Mouse (Mus musculus): ENCODE measurements around the gene Taf10.

Taf10 gene

DNA sequence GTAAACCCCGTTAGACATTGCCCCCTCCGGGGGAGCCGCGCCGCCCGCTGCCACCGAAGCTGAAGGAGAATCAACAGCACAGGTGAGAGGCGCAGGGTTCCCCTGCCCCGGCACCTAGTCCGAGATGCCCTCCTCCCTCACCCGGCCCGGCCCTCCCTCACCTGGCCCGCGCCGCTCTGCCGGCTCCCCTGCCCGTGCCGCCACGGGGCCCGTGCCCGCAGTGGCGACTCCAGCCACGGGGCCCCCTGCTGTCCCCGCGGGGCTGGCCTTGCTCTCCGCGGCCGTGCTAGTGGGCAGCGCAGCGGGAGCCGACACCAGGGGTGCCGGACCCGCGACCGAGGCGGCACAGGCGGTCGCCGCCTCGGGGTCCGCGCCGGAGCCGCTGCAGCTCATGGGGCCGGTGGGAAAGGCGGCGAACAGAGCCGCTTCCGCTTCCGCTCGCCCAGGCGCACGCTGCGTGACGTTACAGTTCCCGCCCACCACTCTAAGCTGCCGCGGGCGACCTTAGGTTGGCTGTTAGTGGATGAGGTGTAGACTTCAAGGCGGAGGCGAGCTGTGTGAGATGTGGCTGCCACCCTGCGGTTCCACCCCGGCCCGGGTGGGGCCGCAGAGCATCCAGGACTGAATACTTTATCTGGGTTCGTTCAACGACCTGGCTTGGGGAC is at the start of gene Taf10:
Gene Taf10, minus strand, starts transcription at position 436 of the 665 bp plus-strand sequence.
- DNase-seq = peak; percentile 88

DNA sequence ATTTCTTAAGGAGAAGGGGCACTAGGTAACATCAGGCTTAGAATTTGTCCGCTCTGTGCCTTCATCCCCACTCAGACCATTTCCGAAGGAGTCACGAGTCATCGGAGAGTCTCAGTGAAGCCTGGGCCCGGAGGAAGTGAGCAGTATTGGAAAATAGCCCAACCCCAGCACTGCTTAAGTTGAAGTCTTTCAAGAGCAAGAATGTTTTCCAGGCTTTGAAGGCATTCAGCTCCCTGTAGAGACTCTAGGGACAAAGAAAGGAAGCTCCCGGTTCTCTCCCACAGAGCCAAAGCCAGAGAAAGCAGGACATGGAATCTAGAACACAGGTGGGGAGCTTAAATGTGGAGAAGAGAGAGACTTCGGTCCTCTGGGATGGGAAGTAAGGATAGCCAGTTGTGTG is 49.5 kb upstream of the Taf10 start:
- no peak for DNase-seq

DNA sequence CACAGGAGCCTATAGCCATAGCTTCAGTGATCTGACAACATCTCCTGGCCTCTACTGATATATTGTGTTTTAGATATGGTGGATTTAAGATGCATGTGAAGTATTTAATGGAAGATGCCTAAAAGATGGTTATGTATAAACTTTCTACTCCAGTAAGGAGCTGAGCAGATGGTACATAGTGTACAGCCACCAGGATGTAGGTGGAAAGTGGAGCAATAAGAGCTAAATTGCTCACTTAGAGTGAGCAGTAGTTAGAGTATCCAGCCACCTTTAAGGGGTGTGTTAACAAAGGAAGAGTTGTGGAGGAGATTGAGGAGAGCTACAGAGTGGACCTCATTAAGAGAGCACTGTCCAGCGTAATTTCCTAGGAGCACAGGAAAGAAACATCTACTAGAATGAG is 47.0 kb upstream of the Taf10 start:
- no peak for DNase-seq

DNA sequence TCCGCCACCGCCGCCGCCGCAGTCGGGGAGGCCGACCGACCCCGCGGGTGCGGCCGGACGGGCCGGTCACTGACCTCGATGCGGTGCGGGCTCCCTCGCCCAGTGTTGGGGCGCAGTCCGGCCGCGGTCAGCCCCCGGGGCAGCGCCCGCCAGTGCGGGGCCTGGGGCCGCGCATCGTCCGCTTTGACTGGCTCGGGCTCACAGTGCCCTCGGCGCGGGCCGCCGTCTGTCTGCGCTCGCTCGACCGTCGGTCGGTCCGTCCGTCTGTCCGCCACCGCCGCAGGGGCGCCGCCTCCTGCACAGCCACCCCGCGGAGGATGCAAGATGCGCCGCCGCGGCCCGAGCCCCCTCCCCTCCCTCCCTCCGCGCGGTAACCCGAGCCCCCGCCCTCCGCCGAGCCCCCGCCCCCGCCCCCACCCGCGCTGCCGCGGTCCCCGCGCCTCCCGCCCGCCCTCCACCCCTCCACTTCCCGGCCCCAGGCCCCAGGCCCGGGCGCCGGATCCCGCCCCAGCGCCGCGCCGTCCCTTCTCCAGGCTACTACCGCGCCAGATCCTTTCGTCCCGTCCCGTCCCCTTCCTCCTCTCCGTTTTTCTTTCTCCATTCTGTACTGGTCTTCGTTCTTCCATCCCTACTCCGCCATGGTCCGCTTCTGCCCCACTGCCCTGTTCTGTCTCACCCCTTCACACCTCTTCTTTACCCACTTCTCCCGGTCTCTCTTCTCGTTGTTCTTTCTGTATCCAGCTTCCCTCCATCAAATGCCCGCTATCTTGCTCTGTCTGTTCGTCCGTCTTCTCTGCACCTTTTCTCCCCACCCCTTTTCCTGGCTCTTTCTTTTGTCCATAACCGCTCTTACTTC is 43.4 kb upstream of the Taf10 start, which contains the start of gene Dchs1:
Gene Dchs1, minus strand, starts transcription at position 370 of the 856 bp plus-strand sequence.
- DNase-seq = no peak

DNA sequence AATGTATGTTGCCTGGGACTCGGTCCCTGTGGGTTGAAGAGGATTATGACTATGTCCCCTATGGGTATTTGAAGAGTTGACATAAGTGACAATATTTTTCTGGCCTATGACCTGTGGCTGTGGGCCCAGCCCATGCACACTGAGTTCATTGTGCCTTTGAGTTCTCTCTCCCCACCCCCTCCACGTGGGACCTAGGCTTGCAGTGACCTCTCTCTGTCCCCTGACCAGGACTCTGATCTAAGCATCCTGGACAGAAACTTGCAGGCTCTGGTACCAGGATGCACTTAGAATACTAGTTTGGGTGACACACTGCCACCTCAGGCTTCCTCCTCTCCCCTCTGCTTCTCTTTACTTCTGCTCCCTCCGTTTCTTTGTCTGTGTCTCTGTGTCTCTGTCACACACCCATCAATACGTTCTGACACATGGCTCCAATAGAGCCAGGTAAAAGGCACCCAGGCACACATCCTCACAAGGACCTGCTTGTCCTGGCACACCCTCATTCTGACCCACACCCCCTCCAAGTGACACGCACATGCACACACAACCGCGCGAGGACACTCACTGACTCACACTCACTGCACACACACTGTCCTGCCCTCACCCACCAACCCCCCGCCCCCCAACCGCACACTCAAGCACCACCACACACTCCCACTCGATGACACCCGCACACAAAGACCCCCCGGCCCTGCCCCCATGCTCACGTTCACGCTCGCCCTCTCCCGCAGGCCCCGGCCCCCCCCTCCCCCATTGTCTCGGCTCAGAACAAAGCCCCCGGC is 42.5 kb upstream of the Taf10 start:
- DNase-seq = no peak

DNA sequence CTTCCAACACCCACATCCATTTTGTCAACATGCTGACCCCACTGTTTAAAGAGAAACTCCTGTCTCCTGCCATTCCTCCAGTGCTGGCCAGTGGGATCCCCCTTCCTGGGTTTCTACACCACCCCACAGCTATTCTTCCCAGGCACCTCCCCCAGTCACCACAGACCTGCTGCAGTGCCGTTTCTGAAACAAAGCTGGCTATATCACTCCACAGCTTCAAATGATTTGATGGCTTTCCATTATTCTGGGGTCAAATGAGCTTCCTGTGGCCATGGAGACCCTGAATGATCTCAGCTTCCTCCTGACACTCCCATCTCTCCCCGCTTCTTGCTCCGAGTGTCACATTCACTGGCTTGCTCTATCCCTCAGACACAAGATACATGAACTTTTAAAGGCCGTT is 40.4 kb upstream of the Taf10 start:
- no peak for DNase-seq

DNA sequence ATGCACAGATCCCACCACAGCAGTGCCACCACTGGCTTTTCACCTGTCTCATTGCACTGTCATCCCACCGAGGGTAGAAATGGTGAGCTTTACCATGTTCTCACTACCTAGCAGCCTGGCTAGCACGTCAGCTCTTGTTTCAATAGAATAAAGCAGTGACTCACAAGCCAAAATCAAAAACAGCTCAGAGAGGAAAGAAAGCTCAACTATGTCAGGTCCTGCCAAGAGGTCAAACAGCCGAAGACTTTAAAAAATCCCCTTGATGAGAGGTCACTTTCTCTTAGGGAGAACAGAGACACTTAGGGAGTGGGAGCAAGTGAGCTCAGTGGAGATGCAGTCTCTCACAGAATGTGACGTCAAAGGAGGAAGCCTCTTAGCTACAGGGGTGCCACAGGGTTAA is 39.7 kb upstream of the Taf10 start:
- no peak for DNase-seq

DNA sequence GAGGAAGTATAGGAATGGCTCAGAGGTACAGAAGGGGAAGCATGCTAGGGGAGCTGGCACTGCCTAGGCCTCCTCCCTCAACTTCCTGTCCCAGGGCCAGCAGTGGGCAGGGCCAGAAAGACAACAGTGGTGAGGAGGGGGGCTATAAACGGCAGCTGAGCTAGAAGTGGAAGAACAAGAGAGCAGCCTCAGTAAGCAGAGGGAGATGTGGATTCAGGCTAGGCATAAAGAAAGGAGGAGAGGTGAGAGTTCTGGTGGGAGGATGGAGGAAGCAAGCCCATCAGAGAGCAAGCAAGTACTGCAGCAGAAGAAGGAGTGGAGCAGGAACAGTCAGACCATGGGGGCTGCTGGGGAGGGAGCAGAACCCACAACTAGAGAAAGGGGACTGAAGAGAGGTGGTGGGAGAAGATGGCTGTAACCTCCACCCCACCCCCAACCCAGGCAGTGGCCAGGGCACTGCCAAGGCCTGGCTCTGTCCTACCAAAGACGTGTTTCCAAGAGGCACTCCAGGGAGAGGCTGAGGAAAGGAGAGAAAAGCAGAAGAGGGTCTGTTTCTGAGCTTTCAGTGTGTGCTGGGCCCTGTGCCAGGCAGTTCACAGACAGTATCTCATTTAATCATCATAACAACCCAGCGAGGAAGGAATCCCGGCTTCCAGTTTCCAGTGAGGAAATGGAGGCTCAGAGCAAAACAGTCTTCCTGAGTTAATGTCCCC is 34.5 kb upstream of the Taf10 start:
- peak; percentile 59 for DNase-seq

DNA sequence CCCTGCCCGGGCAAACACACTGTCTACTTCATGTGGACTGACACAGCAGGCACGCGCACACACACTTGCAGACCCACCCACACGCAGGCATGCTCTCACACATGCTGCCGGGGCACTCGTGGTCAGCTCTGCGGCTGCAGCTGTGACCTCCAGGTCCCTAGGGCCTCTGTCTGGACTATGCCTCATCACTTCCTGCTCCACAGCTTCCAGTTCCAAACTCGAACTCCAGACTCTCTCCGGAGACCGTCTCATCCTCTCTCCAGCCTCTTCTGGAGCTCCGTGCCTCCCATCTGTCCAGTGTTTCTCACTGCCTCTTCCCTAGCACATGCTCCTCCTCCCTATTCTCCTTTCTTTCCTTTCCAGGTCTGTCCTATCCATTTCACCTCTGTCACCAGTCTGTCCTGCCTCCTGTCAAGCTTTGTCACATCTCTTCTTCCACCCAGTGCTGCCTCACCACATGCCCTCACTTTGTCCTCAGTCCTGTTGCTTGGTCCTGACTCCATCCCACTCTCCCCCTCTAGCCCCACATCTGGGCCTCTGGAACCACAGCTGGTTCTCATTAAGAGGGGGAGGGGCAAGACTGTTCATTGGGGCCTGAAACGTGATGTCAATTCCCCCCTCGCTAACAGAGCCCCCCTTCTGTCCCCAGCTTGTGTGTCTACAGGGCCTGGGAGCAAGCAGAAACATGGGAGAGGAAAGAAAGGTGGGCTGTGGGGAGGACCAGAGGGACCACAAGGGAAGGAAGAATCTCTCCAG is 33.8 kb upstream of the Taf10 start:
- peak; percentile 32 for DNase-seq

DNA sequence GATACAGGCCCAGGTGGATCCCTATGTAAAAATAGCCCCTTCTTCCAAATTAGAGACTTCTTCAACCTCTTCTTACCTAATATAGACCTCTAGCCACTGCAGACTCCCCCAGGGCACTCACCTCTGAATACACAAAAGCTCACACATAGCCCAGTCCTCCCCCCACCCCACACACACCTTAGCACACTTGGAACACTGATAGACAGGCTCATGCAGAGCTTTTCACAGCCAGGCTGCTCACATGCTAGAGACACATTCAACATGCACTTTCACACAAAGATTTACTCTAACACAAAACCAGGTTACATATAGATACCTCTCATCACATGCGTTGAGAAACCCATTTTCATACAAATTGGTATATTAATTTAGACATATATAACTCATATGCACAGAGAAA is 33.2 kb upstream of the Taf10 start:
- DNase-seq = no peak

DNA sequence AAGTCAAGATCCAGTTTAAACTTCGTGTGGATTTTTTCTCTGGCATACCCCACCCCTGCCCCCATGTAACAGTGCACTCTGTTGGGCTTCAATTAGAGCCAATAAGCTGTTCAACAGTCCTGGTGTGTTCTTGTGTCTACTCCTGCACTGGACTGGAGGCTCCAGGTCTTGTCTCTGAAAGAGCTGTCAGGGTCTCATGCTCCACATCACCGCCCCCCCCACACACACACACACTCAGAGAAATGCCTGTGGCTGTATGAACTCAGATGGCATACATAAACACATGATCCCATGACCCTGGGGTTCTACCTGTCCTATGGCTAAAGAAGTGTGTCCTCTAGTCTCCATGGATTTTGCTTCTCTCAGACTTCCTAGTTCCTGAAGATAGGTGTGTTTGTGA is 31.9 kb upstream of the Taf10 start:
- DNase-seq = no peak

DNA sequence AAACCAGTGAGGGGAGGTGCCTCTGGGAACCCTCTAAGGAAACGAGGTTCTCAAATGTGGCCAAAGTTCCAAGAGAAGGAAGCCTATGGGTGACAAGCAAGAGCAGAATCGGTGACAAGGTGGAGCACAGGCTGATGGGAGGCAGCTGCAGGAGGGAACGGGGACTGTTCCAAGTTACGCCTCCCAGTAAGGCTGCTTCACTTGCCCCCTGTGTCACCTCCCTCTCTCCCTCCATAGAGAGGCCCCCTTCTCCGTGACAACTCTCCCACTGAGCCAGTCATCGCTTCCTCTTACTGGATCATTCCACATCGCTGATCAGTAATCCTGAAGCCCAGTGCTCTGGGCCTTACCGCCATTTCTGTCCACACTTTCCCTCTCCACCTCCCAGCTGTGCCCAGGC is 30.5 kb upstream of the Taf10 start:
- DNase-seq = no peak

DNA sequence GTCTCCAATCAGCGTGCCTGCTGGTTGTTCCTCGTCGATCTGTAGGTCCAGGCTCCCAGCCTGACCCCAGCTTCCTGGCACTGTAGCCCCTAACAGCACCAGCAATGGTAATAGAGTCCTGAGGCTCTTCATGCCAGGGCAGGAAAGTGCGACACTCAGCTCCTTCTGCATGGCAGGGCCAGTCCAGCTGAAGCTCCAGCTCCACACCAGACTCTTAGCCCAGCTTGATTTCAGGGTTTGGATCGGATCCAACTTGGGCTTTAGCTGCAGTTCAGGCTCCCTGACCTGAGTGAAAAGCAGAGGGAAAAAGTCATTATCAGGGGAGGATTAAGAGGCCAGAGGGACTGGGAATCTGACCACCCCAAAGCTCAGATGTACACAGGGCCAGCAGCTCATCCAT is 28.9 kb upstream of the Taf10 start:
- no peak for DNase-seq

DNA sequence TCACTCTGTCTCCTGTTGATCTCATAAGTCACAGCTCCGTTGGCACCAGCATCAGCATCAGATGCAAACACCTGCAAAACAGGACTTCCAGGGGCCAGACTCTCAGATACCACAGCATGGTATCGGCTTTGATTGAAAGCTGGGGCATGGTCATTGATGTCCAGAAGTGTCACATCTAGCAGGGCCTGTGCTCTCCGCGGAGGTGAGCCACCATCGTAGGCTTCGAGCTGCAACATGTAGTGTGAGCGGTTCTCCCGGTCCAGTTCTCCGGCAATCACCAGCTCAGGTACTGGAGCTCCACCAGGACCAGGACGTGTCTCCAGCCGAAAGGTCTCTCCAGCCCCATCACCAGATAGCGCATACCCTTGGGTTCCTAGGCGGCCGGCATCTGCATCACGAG is 28.2 kb upstream of the Taf10 start:
- no peak for DNase-seq

DNA sequence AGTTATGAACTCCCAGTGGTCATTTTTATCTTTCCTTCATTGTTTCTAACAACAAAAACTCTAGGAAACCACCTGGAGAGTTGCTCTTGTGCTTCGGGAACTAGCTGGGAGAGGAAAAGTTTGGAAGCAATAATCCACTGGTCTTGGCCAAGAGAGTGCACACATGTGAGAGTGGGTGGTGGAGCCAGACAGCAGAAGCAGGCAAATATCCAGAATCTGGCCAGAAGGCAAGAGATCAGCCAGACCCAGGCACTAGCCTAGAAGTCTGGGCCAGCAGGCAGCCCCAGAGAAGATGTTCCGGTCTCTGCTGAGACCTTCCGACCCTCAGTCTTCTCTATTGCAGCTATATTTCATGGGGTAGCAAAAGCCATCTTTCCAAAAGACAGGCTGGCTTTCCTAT is 25.8 kb upstream of the Taf10 start:
- no peak for DNase-seq

DNA sequence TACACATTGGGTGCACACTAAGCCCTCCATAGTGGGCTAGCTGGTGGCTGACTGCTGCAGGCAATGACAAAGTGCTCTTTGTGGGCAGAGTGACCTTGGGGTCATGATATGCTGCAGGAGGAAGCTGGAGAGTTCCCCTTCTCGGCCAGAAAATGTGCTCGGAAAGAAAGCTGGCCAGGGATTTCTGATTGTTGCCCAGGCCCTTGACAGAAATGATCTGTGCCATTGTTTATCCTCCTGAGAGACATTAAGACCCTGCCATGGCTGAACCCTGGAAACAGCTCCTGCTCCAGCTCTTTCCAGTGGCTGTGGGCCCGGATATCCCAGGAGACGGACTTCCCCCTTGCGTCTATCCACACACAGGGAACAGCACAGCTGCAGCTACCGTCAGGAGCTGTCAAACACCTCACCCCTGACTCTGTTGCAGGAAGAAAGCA is 23.6 kb upstream of the Taf10 start:
- DNase-seq = no peak

DNA sequence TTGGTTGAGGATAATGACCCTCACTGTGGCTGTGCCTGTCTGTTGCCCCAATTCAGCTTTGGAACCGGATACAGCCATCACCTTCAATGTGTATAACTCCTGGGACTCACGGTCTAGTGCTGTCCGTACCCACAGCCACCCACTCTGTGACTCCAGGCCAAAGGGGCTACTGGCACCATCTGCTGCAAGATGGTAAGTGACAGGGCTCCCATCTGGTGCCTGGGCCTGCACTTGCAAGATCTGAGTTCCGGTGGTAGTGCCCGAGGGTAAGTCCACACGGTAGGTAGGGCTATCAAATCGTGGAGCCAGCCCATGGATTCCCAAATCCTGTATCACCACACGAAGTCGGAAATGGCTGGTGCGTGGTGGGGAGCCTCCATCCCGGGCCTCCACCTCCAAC is 20.2 kb upstream of the Taf10 start:
- no peak for DNase-seq

DNA sequence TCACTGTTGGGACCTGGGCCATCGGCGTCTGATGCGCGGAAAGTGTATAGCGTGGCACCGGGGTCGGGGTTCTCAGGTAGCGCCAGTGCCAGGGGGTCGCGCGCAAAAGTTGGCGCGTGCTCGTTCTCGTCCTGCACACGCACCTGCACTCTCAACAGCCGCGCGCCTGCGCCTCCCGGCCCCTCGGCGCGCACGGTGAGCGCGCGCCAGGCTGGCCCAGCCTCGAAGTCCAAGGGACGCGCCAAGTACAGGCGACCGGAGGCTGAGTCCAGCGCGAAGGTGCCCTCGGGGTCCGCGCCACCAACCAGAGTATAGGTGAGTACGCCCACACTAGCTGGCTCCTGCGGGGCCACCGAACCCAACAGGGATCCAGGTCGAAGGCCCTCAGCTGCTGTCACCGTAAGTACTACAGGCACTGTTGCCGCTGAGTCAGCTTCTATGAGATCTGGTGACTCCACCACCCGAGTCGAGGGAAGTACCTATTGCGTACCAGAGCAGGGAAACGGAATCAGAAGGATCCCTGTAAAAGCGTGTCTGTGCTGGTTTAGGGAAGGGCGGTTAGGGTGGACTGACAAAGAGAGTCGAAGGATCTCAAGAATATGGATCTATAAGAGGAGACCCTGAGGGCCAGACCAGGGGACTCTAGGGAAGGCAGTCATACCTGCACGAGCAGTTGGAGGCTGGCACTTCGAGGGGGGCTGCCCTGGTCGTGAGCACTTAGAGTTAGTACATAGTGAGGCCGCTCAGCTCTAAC is 18.5 kb upstream of the Taf10 start:
- no peak for DNase-seq

DNA sequence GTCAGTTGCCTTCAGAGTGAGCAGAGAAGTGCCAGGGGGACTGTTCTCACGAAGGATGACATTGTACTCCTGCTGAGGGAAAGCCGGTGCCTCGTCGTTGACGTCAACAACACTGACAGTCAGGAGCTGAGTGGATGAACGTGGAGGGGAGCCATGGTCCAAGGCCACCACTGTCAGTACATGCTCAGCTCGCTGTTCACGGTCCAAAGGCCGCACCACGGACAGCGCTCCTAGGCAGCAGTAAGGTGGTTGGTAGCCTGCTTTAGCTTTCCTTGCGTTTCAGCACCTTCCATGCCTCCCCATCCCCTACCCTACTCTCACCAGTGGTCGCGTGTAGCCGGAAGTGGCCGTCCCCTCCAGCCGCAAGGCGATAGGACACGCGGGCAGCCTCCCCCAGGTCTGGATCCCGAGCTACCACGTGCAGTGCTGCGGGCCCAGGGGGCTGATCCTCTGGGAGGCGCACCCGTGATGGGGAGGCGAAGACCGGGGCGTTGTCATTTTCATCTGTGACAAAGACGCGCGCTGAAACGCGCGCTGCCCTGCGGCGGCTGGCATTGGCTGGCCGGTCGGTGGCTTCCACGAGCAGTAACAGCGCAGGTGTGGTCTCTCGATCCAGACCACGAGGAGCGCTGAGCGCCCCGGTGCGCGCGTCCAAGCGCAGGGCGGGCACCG is 17.8 kb upstream of the Taf10 start:
- no peak for DNase-seq

DNA sequence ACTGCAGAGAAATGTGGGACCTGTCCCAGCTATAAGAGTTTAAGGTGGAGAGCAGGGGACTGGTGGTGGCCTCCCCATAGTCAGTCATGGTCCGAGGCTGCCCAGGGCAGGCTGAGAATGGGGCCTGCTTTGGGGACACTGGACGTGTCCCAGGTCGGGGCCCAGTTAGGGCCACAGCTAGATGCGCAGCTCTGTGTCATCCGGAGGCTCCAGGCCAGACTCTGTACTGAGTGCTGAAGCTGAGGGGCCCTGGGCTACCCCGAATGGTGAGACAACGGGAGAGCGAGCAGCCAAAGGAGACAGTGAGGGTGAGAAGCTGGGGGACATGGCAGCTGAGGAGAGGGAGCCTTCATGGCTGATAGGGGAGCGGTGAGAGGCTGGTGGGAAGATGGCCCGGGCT is 9.1 kb upstream of the Taf10 start:
- no peak for DNase-seq

DNA sequence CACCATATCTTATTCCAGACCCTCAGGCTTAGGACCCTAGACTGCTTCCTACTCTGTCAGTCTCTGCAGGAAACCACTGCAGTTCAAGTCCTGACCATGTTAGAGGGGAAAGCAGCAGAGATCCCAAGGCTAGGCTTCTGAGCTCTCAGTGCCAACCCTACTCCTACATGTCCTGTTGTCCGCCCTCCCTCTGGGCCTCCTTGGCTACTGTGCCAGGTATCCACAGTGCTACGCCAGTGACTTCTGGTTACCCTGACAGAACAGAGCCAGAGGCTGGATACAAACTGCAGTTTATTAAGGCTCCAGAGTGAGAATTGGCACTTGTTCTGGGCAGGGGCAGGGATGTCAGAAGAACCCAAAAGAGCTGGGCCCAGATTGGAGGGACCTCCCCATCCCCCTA is 8.6 kb upstream of the Taf10 start:
- no peak for DNase-seq
